Mouse (Mus musculus): ENCODE data around the gene Eogt.
A peak's percentile ranks its signal among the peaks of the same experiment; 100 is the strongest.

Eogt gene

DNA sequence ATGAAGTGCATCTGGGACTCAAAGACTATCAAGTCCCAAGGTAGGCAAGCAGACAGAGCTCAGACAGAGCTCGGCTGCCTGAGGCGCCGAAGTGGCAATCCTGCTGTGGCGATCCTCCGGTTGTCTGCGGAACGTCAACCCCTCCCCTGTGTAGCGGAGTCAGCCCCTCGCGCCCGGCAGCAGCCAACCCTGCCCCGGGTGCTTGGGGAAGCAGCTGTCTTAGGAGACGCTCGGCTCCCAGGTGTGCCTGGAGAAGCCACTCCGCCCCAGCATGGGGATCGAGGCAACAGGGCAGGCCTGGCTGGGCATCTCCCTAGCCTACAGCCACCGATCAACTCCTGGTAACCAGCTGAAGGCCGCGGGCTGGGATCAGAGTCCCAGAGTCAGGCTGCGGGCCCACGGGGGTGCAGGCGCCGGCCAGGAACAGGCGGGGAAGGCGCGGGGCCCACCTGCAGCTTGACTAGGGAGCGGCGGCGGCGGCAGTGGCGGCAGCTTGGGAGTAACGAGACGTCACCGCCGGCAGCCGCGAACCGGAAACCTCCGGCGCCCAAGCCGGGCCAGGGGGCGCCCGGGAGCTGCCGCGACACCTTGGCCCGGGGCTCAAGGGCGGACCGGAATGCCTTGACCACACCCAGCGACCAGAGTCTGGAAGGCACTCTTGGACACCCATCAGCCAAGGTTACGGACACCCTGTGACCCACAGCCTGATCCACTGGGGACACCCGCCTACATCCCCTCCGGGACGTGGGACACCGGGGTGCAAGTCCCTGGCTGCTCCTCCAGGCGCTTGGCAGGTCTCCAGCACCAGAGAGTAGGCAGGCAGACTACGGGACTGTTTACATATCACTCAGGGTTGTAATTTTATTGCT is at the start of gene Eogt:
Gene Eogt, minus strand, starts transcription at position 800 of the 869 bp plus-strand sequence.
- DNase-seq (ENCODE audit: low read depth, low spot score) = peak; percentile 84

GRCm38 (mm10) chr6:97179367-97179828 is 30.4 kb upstream of the Eogt start:
- DNase-seq (ENCODE audit: low read depth, low spot score) = peak; percentile 74

GRCm38 (mm10) chr6:97178491-97179366 is 29.7 kb upstream of the Eogt start, which contains the start of gene Tmf1:
Gene Tmf1, minus strand, starts transcription at chr6:97179122.
- DNase-seq (ENCODE audit: low read depth, low spot score) = peak; percentile 96

GRCm38 (mm10) chr6:97175716-97176115 is 26.7 kb upstream of the Eogt start:
- DNase-seq (ENCODE audit: low read depth, low spot score) = no peak

GRCm38 (mm10) chr6:97150156-97150555 is 1.2 kb upstream of the Eogt start:
- DNase-seq (ENCODE audit: low read depth, low spot score) = peak; percentile 26

DNA sequence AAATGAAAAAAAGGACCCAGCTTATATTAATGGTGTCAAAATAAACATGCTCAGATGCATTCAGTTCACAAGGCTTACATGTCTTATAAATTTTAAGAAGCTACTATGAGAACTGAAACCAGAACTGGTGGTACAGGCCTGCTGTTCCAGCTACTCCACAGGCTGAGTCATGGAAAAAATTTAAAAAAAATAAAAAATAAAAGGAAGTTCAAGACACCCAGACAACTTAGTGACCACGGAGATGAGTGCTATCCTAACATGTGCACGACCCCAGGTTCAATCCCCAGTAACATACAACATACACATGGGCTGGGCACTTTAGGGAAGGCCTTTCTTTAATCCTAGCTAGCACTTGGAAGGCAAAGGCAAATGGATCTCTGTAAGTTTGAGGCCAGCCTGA is 739 bp upstream of the Eogt start:
- DNase-seq (ENCODE audit: low read depth, low spot score) = no peak

DNA sequence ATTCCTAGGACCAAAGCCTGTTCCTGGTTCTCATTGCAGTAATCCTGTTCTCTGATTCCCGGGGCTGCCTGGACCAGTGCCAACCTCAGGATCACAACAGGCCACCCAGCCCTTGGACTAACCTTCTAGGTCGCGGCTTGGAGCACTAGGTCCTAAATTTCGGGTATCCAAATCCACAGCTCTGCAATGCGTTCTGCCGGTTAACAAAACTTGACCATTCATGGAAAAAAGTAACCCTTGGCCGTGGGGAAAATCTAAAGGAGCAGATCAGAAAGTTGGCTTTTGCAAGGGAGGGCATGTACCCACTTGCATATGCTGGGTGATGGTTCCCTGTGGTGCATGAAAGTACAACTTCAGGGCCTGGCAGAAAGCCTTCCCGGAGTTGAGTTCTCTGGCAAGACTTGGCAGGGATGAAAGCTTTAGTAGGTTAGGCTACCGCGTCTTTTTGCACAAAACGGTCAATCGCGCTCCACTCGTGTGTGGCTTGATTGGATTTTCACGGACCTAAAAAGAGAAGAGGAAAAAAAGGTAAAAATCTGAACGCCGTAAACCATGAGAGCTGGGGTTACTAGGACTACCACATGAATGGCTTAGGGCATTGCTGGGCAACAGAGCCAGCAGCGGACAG is 1.1 kb downstream of the Eogt start:
- DNase-seq (ENCODE audit: low read depth, low spot score) = peak; percentile 5

- DNase-seq (ENCODE audit: low read depth, low spot score) = no peak
These were observed 3.8 kb downstream of the Eogt start for GRCm38 (mm10) chr6:97145156-97145555.

GRCm38 (mm10) chr6:97144359-97144758 is 4.6 kb downstream of the Eogt start:
- DNase-seq (ENCODE audit: low read depth, low spot score) = no peak

DNA sequence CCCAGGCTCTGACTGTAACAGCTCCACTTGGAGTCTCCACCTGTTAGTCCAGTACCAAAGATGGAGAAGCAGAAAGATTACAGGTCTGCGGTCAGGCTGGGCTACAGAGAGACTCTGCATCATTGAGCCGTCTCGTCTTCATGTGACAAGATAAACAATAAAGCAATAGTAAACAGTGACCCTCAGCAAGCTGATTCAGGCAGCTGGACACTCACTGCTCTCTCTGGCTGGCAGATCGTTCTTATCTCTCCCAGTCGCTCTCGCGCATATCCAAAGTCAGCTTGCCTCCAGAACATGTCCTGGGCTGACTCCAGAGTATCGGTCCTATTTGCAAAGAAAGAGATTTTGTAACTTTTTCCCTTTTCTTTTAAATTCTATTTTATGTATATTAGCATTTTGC is 6.4 kb downstream of the Eogt start:
- no peak for DNase-seq (ENCODE audit: low read depth, low spot score)

- no peak for DNase-seq (ENCODE audit: low read depth, low spot score)
These were observed 7.2 kb downstream of the Eogt start for GRCm38 (mm10) chr6:97141811-97142210.

- no peak for DNase-seq (ENCODE audit: low read depth, low spot score)
These were observed 16.2 kb downstream of the Eogt start for GRCm38 (mm10) chr6:97132707-97133303.

DNA sequence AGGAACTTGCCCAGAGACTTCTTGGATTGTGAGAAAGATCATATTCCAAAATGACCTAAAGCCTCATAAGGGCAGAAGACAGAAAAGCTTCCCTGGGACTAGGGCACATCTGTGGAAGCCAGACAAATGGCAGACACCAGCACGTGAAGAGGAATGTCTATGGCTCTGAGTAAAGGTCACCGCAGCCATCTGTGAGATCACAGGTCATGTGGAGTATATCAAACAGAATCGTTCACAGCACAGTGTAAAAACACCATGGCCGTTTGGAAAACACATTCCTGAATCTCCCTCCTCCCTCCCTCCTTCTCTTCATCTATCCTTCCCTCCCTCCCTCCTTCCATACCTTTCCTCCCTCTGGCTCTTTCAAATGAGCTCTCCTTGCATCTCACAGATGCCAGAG is 17.2 kb downstream of the Eogt start:
- DNase-seq (ENCODE audit: low read depth, low spot score) = no peak

DNA sequence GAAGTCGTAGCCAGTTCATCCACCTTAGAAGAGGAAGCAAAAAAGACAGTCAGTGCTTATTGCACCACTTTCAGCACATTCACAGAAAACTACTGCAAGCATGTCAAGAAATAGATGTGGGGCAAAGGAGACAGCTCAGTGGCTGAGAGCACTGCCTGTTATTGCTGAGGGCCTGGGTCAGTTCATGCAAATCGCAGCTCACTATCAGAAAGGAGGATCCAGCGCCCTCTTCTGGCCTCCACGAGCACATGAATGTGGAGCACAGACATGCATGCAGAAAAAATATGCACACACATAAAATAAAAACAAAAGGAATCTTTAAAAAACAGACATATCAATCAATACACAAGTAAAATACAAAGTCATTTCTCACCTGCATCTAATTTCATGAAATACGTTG is 18.0 kb downstream of the Eogt start:
- no peak for DNase-seq (ENCODE audit: low read depth, low spot score)

GRCm38 (mm10) chr6:97124336-97125010 is 24.5 kb downstream of the Eogt start:
- no peak for DNase-seq (ENCODE audit: low read depth, low spot score)

DNA sequence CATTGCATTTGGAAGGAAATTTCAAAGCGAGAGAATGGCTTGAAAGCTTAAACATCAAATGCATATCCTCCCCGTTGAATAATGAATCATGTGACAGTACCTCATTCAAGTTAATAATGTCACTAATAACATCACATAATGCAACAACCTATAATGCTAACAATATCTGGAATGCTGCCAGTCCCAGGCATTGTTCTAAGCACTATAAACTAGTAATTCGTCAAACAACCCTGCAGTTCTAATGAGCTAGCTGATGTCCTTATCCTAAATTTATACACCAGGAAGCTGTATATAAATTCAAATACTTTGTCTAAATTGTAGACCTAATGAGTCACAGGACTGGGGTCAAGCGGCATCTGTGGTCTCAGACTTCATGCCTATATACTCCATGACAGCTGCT is 28.1 kb downstream of the Eogt start:
- DNase-seq (ENCODE audit: low read depth, low spot score) = no peak

DNA sequence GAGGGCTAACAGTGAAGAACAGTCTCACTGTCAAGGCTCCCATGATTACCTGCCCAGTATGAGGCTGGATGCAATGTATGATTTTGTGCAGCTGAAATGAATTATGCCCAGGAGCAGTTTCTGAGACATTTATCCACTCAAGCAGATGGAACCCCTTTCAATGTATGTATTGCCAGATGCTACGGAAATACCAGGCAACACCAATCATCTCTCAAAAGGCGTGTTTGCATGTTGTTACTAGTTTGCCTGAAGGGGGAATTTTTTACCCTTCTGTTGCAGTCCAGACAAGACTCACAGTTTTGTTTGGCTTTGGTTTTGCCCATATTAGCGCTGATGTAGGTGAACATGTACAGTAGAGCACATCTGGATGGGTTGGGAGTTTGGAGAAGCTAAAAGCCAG is 30.7 kb downstream of the Eogt start:
- no peak for DNase-seq (ENCODE audit: low read depth, low spot score)

GRCm38 (mm10) chr6:97116896-97117295 is 32.1 kb downstream of the Eogt start:
- DNase-seq (ENCODE audit: low read depth, low spot score) = no peak

- no peak for DNase-seq (ENCODE audit: low read depth, low spot score)
These were observed 34.2 kb downstream of the Eogt start for GRCm38 (mm10) chr6:97114821-97115220.

- no peak for DNase-seq (ENCODE audit: low read depth, low spot score)
These were observed 36.8 kb downstream of the Eogt start for GRCm38 (mm10) chr6:97112177-97112576.

GRCm38 (mm10) chr6:97106777-97107176 is 42.2 kb downstream of the Eogt start:
- peak; percentile 65 for DNase-seq (ENCODE audit: low read depth, low spot score)
